In genomic region chr10:98781888-98782351, GRCm38 (mm10) we compare ENCODE assay signal across 11 mouse cellular contexts.
DNase-seq lines count a peak whose midpoint lies in the region; ATAC-seq and TF ChIP-seq lines count a peak whose summit lies in the region.
"Had no signal": no experiment of that assay in that cellular context is flagged by ENCODE, and none has a peak within 500 bp of the region (broad histone marks: within the 10 kb centered on the region; RNA-seq: fewer than 3 reads in every experiment).

No protein-coding gene starts in this region.

- H3K27ac ChIP-seq in kidney, embryonic 16.5 days (ENCODE audit: low read length) = peak overlapping the region; percentile 35; the same call in 1 of the 2 replicates
- 0 out of 2 replicates have a peak overlapping the region, but pooled peaks have one; percentile 46 for H3K27ac ChIP-seq in heart, embryonic 11.5 days (ENCODE audit: low read depth, low read length)
- peak overlapping the region; percentile 66 for H3K27ac ChIP-seq in macrophage
- H3K27ac ChIP-seq in liver, postnatal 0 days (ENCODE audit: low read depth) = no peak overlapping the region
- H3K27ac ChIP-seq: forebrain, embryonic 15.5 days; lung, embryonic 15.5 days had no signal

- H3K27me3 ChIP-seq in kidney, embryonic 16.5 days (ENCODE audit: insufficient read depth, low read length) = no peaks in the 10 kb centered on the region
- no peaks in the 10 kb centered on the region for H3K27me3 ChIP-seq in heart, embryonic 11.5 days (ENCODE audit: control insufficient read depth, insufficient read depth, low read length)
- H3K27me3 ChIP-seq in liver, postnatal 0 days (ENCODE audit: insufficient read depth, low read length) = no peaks in the 10 kb centered on the region
- H3K27me3 ChIP-seq: forebrain, embryonic 15.5 days; lung, embryonic 15.5 days had no signal

- H3K9ac ChIP-seq in kidney, embryonic 16.5 days (replicated peaks; ENCODE audit: low read length) = no peak overlapping the region
- H3K9ac ChIP-seq in heart, embryonic 11.5 days (ENCODE audit: low read depth, low read length) = no peak overlapping the region
- H3K9ac ChIP-seq in liver, postnatal 0 days (replicated peaks) = no peak overlapping the region
- H3K9ac ChIP-seq: forebrain, embryonic 15.5 days; lung, embryonic 15.5 days had no signal

- no peak overlapping the region for H3K4me2 ChIP-seq in kidney, embryonic 16.5 days (replicated peaks; ENCODE audit: low read depth, low read length)
- no peak overlapping the region for H3K4me2 ChIP-seq in heart, embryonic 11.5 days
- H3K4me2 ChIP-seq in liver, postnatal 0 days (ENCODE audit: low read depth, low read length) = no peak overlapping the region
- H3K4me2 ChIP-seq: forebrain, embryonic 15.5 days; lung, embryonic 15.5 days had no signal

- no peak for DNase-seq in kidney, adult 9 months
- DNase-seq in Muller cell, postnatal 12 days (ENCODE audit: inconsistent ontology term) = peak; percentile 49
- no peak for DNase-seq in layer of hippocampus, postnatal 36 days
- DNase-seq in liver, postnatal 0 days = no peak
- no peak for DNase-seq in urinary bladder, postnatal 25 days (ENCODE audit: low spot score)

- 25% methylated on average over 3 of the region's 3 CpGs for WGBS in kidney, embryonic 16.5 days
- WGBS in heart, embryonic 11.5 days (ENCODE audit: insufficient replicate concordance) = 29% methylated on average over 3 of the region's 3 CpGs
- 33% methylated on average over 3 of the region's 3 CpGs for WGBS in macrophage (ENCODE audit: missing documents)
- 17% methylated on average over 3 of the region's 3 CpGs for WGBS in liver, postnatal 0 days (ENCODE audit: insufficient replicate concordance)

- H3K79me2 ChIP-seq in macrophage (ENCODE audit: inconsistent target) = no peaks in the 10 kb centered on the region

- no peaks in the 10 kb centered on the region for H3K36me3 ChIP-seq in kidney, embryonic 16.5 days (ENCODE audit: insufficient read depth, low read length)
- no peaks in the 10 kb centered on the region for H3K36me3 ChIP-seq in heart, embryonic 11.5 days (ENCODE audit: control insufficient read depth, insufficient read depth, low read length)
- H3K36me3 ChIP-seq in macrophage (ENCODE audit: inconsistent target) = no peaks in the 10 kb centered on the region
- H3K36me3 ChIP-seq in liver, postnatal 0 days (replicated peaks; ENCODE audit: insufficient read depth, low read length) = no peaks in the 10 kb centered on the region
- H3K36me3 ChIP-seq: forebrain, embryonic 15.5 days; G1E; lung, embryonic 15.5 days had no signal

- no peak overlapping the region for H3K4me3 ChIP-seq in kidney, embryonic 16.5 days (ENCODE audit: low read length)
- H3K4me3 ChIP-seq in heart, embryonic 11.5 days (ENCODE audit: low read depth, low read length) = no peak overlapping the region
- H3K4me3 ChIP-seq in macrophage (ENCODE audit: inconsistent target) = no peak overlapping the region
- no peak overlapping the region for H3K4me3 ChIP-seq in liver, postnatal 0 days (ENCODE audit: low read depth, low read length)
- H3K4me3 ChIP-seq: forebrain, embryonic 15.5 days; lung, embryonic 15.5 days had no signal

- H3K9me3 ChIP-seq in kidney, embryonic 16.5 days (ENCODE audit: low read length) = no peaks in the 10 kb centered on the region
- H3K9me3 ChIP-seq in heart, embryonic 11.5 days (replicated peaks; ENCODE audit: control insufficient read depth, low read length) = no peaks in the 10 kb centered on the region
- H3K9me3 ChIP-seq in liver, postnatal 0 days (ENCODE audit: low read length) = no peaks in the 10 kb centered on the region
- H3K9me3 ChIP-seq: forebrain, embryonic 15.5 days; lung, embryonic 15.5 days had no signal

- H3K4me1 ChIP-seq in kidney, embryonic 16.5 days (ENCODE audit: insufficient read depth, low read length) = no peaks in the 10 kb centered on the region
- H3K4me1 ChIP-seq in heart, embryonic 11.5 days (ENCODE audit: control insufficient read depth, insufficient read depth, low read length) = peaks cover 3% of the 10 kb centered on the region; the same call in 1 of the 2 replicates
- H3K4me1 ChIP-seq in liver, postnatal 0 days (ENCODE audit: insufficient read depth) = no peaks in the 10 kb centered on the region
- H3K4me1 ChIP-seq: forebrain, embryonic 15.5 days; lung, embryonic 15.5 days had no signal

- no peak for TF ChIP-seq EP300 in liver, postnatal 0 days (IDR thresholded peaks at IDR 0.05; ENCODE audit: low read depth)

- ATAC-seq in kidney, embryonic 16.5 days (ENCODE audit: low FRiP score, low TSS enrichment) = no peak
- ATAC-seq in heart, embryonic 11.5 days (replicated peaks; ENCODE audit: insufficient number of reproducible peaks, low FRiP score, low TSS enrichment) = 0 out of 2 replicates have a peak, but pooled peaks have one; percentile 31
- ATAC-seq in liver, postnatal 0 days = no peak
- ATAC-seq: forebrain, embryonic 15.5 days had no signal

- TF ChIP-seq CTCF in liver, postnatal 0 days (IDR thresholded peaks at IDR 0.05; ENCODE audit: low read depth) = no peak
